Mouse (Mus musculus) limb, embryonic 14.5 days (tissue): ENCODE results near the gene Ebf1. TPM values are rescaled to one million over a fixed set of nuclear protein-coding genes. Genes with fewer than 3 reads are reported as not detected.
A peak's percentile ranks its signal among the peaks of the same experiment; 100 is the strongest.

Experiments
- ATAC-seq: fragments of 200-750 bp; cut with Nextera tagmentation; 2 replicates; pipeline ENCODE4 v1.8.0; 2017; ENCODE audit warnings: low read depth, moderate number of reproducible peaks, moderate TSS enrichment; ENCODE audit not compliant: low FRiP score
- DNase-seq: peaks from one replicate; pipeline ENCODE4 v3.0.0-alpha.2; 2015; ENCODE audit warnings: low spot score
- H3K27ac ChIP-seq: fragments of 300-500 bp; sonication (generic); replicated peaks from 2 replicates; pipeline ENCODE4 v1.5.1; 2014; ENCODE audit warnings: low read depth, mild to moderate bottlenecking, low read length, moderate library complexity, mixed read lengths
- H3K27me3 ChIP-seq: fragments of 300-500 bp; sonication (generic); 2 replicates; pipeline ENCODE4 v1.6.1; 2014; ENCODE audit warnings: low read length, mixed read lengths; ENCODE audit not compliant: control insufficient read depth, insufficient read depth
- H3K36me3 ChIP-seq: fragments of 300-500 bp; sonication (generic); 2 replicates; pipeline ENCODE4 v1.6.1; 2014; ENCODE audit warnings: mild to moderate bottlenecking, low read length, moderate library complexity, mixed read lengths; ENCODE audit not compliant: control insufficient read depth, insufficient read depth
- H3K4me1 ChIP-seq: fragments of 300-500 bp; sonication (generic); 2 replicates; pipeline ENCODE4 v1.6.1; 2014; ENCODE audit warnings: antibody characterized with exemption, low read length, mixed read lengths; ENCODE audit not compliant: control insufficient read depth, insufficient read depth
- H3K4me2 ChIP-seq: fragments of 300-500 bp; sonication (generic); replicated peaks from 2 replicates; pipeline ENCODE4 v1.6.1; 2014; ENCODE audit warnings: low read depth, mild to moderate bottlenecking, low read length, moderate library complexity; ENCODE audit not compliant: severe bottlenecking
- H3K4me3 ChIP-seq: fragments of 300-500 bp; sonication (generic); replicated peaks from 2 replicates; pipeline ENCODE4 v1.5.1; 2014; ENCODE audit warnings: low read length
- H3K9ac ChIP-seq: fragments of 300-500 bp; sonication (generic); 2 replicates; pipeline ENCODE4 v1.6.1; 2014; ENCODE audit warnings: mild to moderate bottlenecking, low read depth, low read length, moderate library complexity; ENCODE audit not compliant: severe bottlenecking
- H3K9me3 ChIP-seq: fragments of 300-500 bp; sonication (generic); 2 replicates; pipeline ENCODE4 v1.6.1; 2016; ENCODE audit warnings: low read length; ENCODE audit not compliant: control insufficient read depth
- POLR2A ChIP-seq: fragments of 200-500 bp; IDR thresholded peaks from 2 replicates; pipeline ENCODE4 v1.8.0; 2012; ENCODE audit warnings: inconsistent platforms, mild to moderate bottlenecking, moderate library complexity, borderline replicate concordance; ENCODE audit not compliant: insufficient read depth, insufficient read length; ENCODE audit errors: extremely low read depth
- WGBS: fragments of 180-500 bp; shearing (Covaris S2); extraction: QIAGEN DNeasy Blood & Tissue Kit; methylation state at CpG from one replicate; pipeline ENCODE4 v1.1.7; 2014; 5-methylcytosine and 5-hydroxymethylcytosine counted together
- polyA plus RNA-seq, 2 experiments: library from polyadenylated mRNA; depleted of rRNA in 1 of 2; stranded (reverse) in 1 of 2; unstranded in 1 of 2; fragments of >200 nt; fragmentation: Nextera tagmentation in 1 of 2; extraction: Ambion mirVana in 1 of 2; gene quantifications; 2 replicates each; pipeline versions ENCODE4 v1.2.1 to v1.2.3; 2012 to 2014

The Ebf1 gene
- polyA plus RNA-seq, 2 experiments = 42.9 to 71.4 TPM

DNA sequence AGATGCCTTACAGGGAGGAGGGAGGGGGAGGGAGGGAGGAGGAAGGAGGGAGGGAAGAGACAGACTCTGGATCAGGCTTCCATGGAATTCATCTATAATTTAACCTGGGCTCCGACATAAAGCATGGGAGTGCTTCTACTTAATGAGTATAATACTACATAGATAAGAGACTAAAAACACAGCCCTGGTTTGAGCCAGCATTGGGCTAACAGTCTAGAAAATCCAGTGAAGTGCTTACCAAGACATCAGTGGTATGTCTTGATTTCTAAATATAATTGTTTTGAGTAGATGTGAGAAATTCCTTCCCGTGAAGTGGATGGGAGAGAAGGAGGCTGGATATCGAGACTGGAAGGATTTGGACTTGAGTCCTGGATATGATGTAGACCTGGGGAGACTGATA is 68.0 kb downstream of the Ebf1 start:
- Histone ChIP-seq H3K4me3 (no peak overlapping the region), H3K36me3 (no peaks in the 10 kb centered on the region), H3K27me3 (no peaks in the 10 kb centered on the region), H3K4me1 (peaks cover 38% of the 10 kb centered on the region), H3K27ac (no peak overlapping the region; the same call in 1 of the 2 replicates), H3K4me2 (peak overlapping the region; percentile 44; the same call in 1 of the 2 replicates), H3K9ac (no peak overlapping the region), H3K9me3 (no peaks in the 10 kb centered on the region)
- TF ChIP-seq POLR2A = no peak
- WGBS = 65% methylated on average over 3 of the region's 3 CpGs
- DNase-seq (no peak), ATAC-seq (no peak)

DNA sequence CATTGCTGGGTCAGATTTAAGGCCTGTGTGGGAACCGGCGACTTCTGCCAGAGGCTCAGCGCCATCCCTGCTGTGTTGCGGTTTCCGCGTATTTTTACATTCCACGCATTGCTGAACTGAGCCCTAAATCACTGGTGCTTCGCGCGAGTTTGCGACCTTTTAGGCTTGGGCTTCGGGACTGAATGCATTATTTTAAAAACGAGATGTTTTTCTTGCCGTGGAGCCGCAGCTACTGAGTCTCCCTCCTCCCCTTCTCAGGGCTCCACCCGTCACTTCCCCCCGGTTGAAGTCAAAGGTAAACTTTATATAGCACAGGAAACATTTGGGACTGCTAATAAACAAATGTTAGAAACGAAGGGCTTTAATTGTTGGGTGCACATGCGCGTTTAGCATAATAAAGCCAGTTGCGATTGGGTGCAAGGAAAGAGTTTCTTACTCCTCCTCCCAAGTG is 68.8 kb downstream of the Ebf1 start:
- Histone ChIP-seq H3K36me3 (no peaks in the 10 kb centered on the region), H3K9ac (peak overlapping the region; percentile 40; the same call in 1 of the 2 replicates), H3K4me1 (peaks cover 38% of the 10 kb centered on the region), H3K4me2 (peak overlapping the region; percentile 44), H3K9me3 (no peaks in the 10 kb centered on the region), H3K27ac (peak overlapping the region; percentile 68), H3K27me3 (no peaks in the 10 kb centered on the region), H3K4me3 (peak overlapping the region; percentile 25)
- no peak for ATAC-seq
- TF ChIP-seq POLR2A = no peak
- 16% methylated on average over 21 of the region's 21 CpGs for WGBS
- peak; percentile 45 for DNase-seq

DNA sequence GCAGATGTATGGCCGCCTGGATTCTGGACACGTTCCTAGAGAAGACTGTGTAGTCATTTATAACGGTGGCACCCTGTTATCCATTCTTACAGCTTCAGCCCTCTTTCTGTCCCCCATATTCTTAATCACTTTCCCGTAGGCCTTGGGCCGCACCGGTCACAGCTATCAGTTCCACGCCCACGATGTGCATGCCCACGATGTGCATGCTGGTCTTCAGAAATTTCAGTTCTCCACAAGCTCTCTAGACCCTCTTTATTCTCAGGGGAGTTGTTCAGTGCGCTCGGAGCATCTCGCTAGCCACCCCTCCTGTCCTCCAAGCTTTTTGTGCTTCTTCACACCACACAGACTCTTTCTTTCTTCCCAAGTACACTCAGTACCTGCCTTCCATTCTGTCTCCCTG is 69.3 kb downstream of the Ebf1 start:
- DNase-seq = no peak
- Histone ChIP-seq H3K4me3 (peak overlapping the region; percentile 25; the same call in 1 of the 2 replicates), H3K9ac (no peak overlapping the region), H3K4me1 (peaks cover 38% of the 10 kb centered on the region), H3K36me3 (no peaks in the 10 kb centered on the region), H3K4me2 (peak overlapping the region; percentile 44), H3K27ac (peak overlapping the region; percentile 68), H3K9me3 (no peaks in the 10 kb centered on the region), H3K27me3 (no peaks in the 10 kb centered on the region)
- TF ChIP-seq POLR2A = no peak
- no peak for ATAC-seq
- WGBS = 70% methylated on average over 12 of the region's 12 CpGs

DNA sequence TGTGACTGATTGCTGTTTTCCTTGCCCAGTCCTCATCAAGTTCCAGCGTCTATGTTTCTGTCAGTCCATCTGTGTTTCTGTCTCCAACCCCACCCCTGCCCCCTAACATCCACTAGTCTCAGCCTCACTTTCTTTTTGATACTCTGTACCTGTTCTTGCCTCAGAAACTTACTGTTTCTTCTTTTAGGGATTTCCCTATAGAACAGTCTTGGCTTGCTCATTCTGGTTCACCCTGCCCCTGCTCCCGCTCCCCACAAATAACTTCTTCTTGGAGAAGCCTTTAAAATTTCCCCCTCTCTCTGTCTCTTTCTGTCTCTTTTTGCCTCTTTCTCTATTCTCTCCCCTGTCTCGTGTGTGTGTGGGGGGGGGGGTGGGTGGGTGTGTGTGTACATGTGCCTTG is 71.4 kb downstream of the Ebf1 start:
- no peak overlapping the region for H3K4me2 ChIP-seq
- no peak overlapping the region for H3K4me3 ChIP-seq
- no peaks in the 10 kb centered on the region for H3K36me3 ChIP-seq
- no peaks in the 10 kb centered on the region for H3K9me3 ChIP-seq
- no peak overlapping the region for H3K9ac ChIP-seq
- peaks cover 31% of the 10 kb centered on the region for H3K4me1 ChIP-seq
- H3K27ac ChIP-seq = no peak overlapping the region
- no peaks in the 10 kb centered on the region for H3K27me3 ChIP-seq
- TF ChIP-seq POLR2A = no peak
- ATAC-seq (no peak), DNase-seq (no peak)
- WGBS = 76% methylated on average over 3 of the region's 3 CpGs

DNA sequence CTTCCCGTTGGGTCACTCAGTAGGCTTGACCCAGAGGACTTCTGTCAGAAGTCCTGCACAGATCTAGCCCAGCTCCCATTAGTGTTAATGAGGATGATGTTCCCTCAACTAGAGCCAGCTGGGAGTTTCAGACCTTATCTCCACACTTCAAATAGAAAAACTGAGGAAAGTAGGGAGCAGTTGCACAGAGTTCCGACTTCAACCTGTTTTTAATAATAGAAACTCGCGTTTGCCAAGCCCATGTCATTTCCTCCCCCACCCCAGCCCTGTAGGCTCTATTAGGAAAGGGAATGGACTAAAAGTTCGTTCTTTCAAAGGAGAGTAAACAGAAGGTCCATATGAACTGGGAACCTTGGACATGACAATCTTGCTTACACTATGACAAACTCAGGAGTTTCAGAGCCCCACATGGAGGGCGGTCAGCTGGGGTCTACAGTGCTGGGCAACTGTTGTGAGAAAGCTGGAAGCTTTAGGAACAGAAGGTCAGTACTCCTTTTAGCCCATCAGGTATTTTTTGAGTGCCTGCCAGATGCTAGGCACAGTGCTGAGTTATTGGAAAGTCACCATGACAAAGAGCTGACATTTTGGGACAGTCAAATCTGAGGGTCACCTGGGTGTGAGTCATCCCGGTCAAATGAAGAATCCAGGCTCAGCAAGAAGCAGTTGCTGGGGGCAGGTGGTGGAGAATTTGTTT is 72.6 kb downstream of the Ebf1 start:
- no peak overlapping the region for H3K9ac ChIP-seq
- H3K4me3 ChIP-seq = no peak overlapping the region
- no peak overlapping the region for H3K27ac ChIP-seq
- DNase-seq = no peak
- ATAC-seq = 0 out of 2 replicates have a peak, but pooled peaks have one; percentile 4
- H3K4me2 ChIP-seq = no peak overlapping the region
- WGBS = 41% methylated on average over 7 of the region's 7 CpGs
- no peaks in the 10 kb centered on the region for H3K9me3 ChIP-seq
- H3K36me3 ChIP-seq = no peaks in the 10 kb centered on the region
- H3K4me1 ChIP-seq = peaks cover 25% of the 10 kb centered on the region
- TF ChIP-seq POLR2A = no peak
- H3K27me3 ChIP-seq = no peaks in the 10 kb centered on the region
